Mouse (Mus musculus) kidney, embryonic 14.5 days (tissue): Measurements from ENCODE around the gene Olfr345. TPM values are rescaled to one million over a fixed set of nuclear protein-coding genes. Genes with fewer than 3 reads are reported as not detected.

ENCODE experiments used
- ATAC-seq: fragments of 200-750 bp; cut with Nextera tagmentation; 2 replicates; pipeline ENCODE4 v1.8.0; 2017; ENCODE audit warnings: moderate number of reproducible peaks, mild to moderate bottlenecking, moderate TSS enrichment, moderate library complexity; ENCODE audit not compliant: low FRiP score, low TSS enrichment
- H3K27ac ChIP-seq: fragments of 300-500 bp; sonication (generic); 2 replicates; pipeline ENCODE4 v1.5.1; 2014; ENCODE audit warnings: low read depth, mild to moderate bottlenecking, low read length, moderate library complexity, mixed read lengths
- H3K27me3 ChIP-seq: fragments of 300-500 bp; sonication (generic); 2 replicates; pipeline ENCODE4 v1.6.1; 2014; ENCODE audit warnings: mild to moderate bottlenecking, low read length; ENCODE audit not compliant: control insufficient read depth, insufficient read depth
- H3K36me3 ChIP-seq: fragments of 300-500 bp; sonication (generic); 2 replicates; pipeline ENCODE4 v1.6.1; 2014; ENCODE audit warnings: low read length, mixed read lengths; ENCODE audit not compliant: control insufficient read depth, insufficient read depth
- H3K4me1 ChIP-seq: fragments of 300-500 bp; sonication (generic); 2 replicates; pipeline ENCODE4 v1.6.1; 2014; ENCODE audit warnings: low read length, mixed read lengths; ENCODE audit not compliant: control insufficient read depth, insufficient read depth
- H3K4me2 ChIP-seq: fragments of 300-500 bp; sonication (generic); replicated peaks from 2 replicates; pipeline ENCODE4 v1.6.1; 2014; ENCODE audit warnings: low read depth, mild to moderate bottlenecking, low read length
- H3K4me3 ChIP-seq: fragments of 300-500 bp; sonication (generic); 2 replicates; pipeline ENCODE4 v1.5.1; 2014; ENCODE audit warnings: mild to moderate bottlenecking, low read length
- H3K9ac ChIP-seq: fragments of 300-500 bp; sonication (generic); 2 replicates; pipeline ENCODE4 v1.6.1; 2014; ENCODE audit warnings: low read depth, mild to moderate bottlenecking, low read length, moderate library complexity
- H3K9me3 ChIP-seq: fragments of 300-500 bp; sonication (generic); 2 replicates; pipeline ENCODE4 v1.6.1; 2016; ENCODE audit warnings: low read length; ENCODE audit not compliant: control insufficient read depth
- WGBS: fragments of 180-500 bp; shearing (Covaris S2); extraction: QIAGEN DNeasy Blood & Tissue Kit; methylation state at CpG from one replicate; pipeline ENCODE4 v1.1.7; 2014; 5-methylcytosine and 5-hydroxymethylcytosine counted together
- polyA plus RNA-seq: library from polyadenylated mRNA; unstranded; fragments of >200 nt; fragmentation: Nextera tagmentation; extraction: Ambion mirVana; gene quantifications from 2 replicates; pipeline ENCODE4 v1.2.1, GENCODE M21; 2014

Olfr345 gene
- polyA plus RNA-seq: not detected in 2 replicates

- Histone ChIP-seq H3K4me1 (no peaks in the 10 kb centered on the region), H3K27ac (no peak within 1 kb of the TSS), H3K9me3 (no peaks in the 10 kb centered on the region), H3K9ac (no peak within 1 kb of the TSS), H3K4me3 (no peak within 1 kb of the TSS), H3K4me2 (no peak within 1 kb of the TSS), H3K27me3 (no peaks in the 10 kb centered on the region), H3K36me3 (no peaks in the 10 kb centered on the region)
- ATAC-seq: no peak
- 73% methylated on average over 1 of the region's 1 CpGs for WGBS
Measured at GRCm38 (mm10) chr2:36639741-36640140, at the start of gene Olfr345. TSS of gene Olfr345 (plus strand) at chr2:36640041.

GRCm38 (mm10) chr2:36685488-36685887, 45.6 kb downstream of the Olfr345 start, which contains the start of gene Olfr346:
TSS of gene Olfr346 (plus strand) at chr2:36685788.
- H3K9me3 ChIP-seq: no peaks in the 10 kb centered on the region
- 96% methylated on average over 1 of the region's 1 CpGs for WGBS
- no peak within 1 kb of the TSS for H3K4me3 ChIP-seq
- H3K4me2 ChIP-seq: no peak within 1 kb of the TSS
- H3K36me3 ChIP-seq: no peaks in the 10 kb centered on the region
- H3K27me3 ChIP-seq: no peaks in the 10 kb centered on the region
- no peak within 1 kb of the TSS for H3K27ac ChIP-seq
- no peak for ATAC-seq
- no peaks in the 10 kb centered on the region for H3K4me1 ChIP-seq
- no peak within 1 kb of the TSS for H3K9ac ChIP-seq

Other genes with a start within 250 kb of the Olfr345 start
- gene Olfr339, start 221.1 kb upstream of the Olfr345 start, polyA plus RNA-seq: not detected in 2 replicates
- not detected in 2 replicates for gene Olfr340, start 187.5 kb upstream of the Olfr345 start, polyA plus RNA-seq
- not detected in 2 replicates for gene Olfr341, start 157.6 kb upstream of the Olfr345 start, polyA plus RNA-seq
- gene Olfr342, start 115.0 kb upstream of the Olfr345 start, polyA plus RNA-seq: not detected in 2 replicates
- not detected in 2 replicates for gene Olfr344, start 73.4 kb upstream of the Olfr345 start, polyA plus RNA-seq
- gene Olfr346, start 45.7 kb downstream of the Olfr345 start, polyA plus RNA-seq: not detected in 2 replicates
- not detected in 2 replicates for gene Olfr347, start 91.9 kb downstream of the Olfr345 start, polyA plus RNA-seq
- not detected in 2 replicates for gene Olfr348, start 144.2 kb downstream of the Olfr345 start, polyA plus RNA-seq
- gene Olfr50, start 150.5 kb downstream of the Olfr345 start, polyA plus RNA-seq: not detected in 2 replicates
- not detected in 2 replicates for gene Olfr3, start 177.0 kb downstream of the Olfr345 start, polyA plus RNA-seq
- not detected in 2 replicates for gene Olfr350, start 206.3 kb downstream of the Olfr345 start, polyA plus RNA-seq
- not detected in 2 replicates for gene Olfr351, start 222.6 kb downstream of the Olfr345 start, polyA plus RNA-seq
- gene Olfr352, start 228.4 kb downstream of the Olfr345 start, polyA plus RNA-seq: not detected in 2 replicates